Mouse (Mus musculus) bone marrow macrophage, adult 2 months (primary cell): ENCODE results near the gene Cyp2d12.

Source experiments
- CTCF ChIP-seq: IDR thresholded peaks from 2 replicates; pipeline ENCODE4 v1.5.1; 2012; ENCODE audit warnings: low read depth, mild to moderate bottlenecking, low read length, moderate library complexity
- POLR2A ChIP-seq: IDR thresholded peaks from 2 replicates; pipeline ENCODE4 v1.6.1; 2012; ENCODE audit warnings: mild to moderate bottlenecking, low read depth, low read length, borderline replicate concordance

- no peak for TF ChIP-seq CTCF
- no peak for TF ChIP-seq POLR2A
Measured at GRCm38 (mm10) chr15:82579071-82579470, 24.2 kb downstream of the Cyp2d12 start.
